Mouse (Mus musculus): ENCODE measurements around the gene Krt90.

- TF ChIP-seq CTCF (IDR thresholded peaks at IDR 0.05; ENCODE audit: insufficient read depth, low read length) (no peak), POLR2A (IDR thresholded peaks at IDR 0.05; ENCODE audit: borderline replicate concordance, extremely low read depth, low read depth, low read length) (no peak)
These were observed 40.1 kb downstream of the Krt90 start for GRCm38 (mm10) chr15:101522556-101523232.

All from lung, adult 2 months (tissue).